Mouse (Mus musculus) Patski (cell line): ENCODE measurements around the gene Slc12a6. TPM values are rescaled to one million over a fixed set of nuclear protein-coding genes. Genes with fewer than 3 reads are reported as not detected.

Source experiments
- ATAC-seq: fragments of 100-300 bp; one replicate; pipeline ENCODE4 v1.8.0; 2021
- CTCF ChIA-PET: fragments of 350-600 bp; sonication (Branson Sonifier 250); formaldehyde crosslinking; loops from one replicate; lab custom pipeline; 2022; ENCODE audit warnings: inconsistent platforms; lab: Charles Lee
- POLR2A ChIA-PET: fragments of 350-600 bp; sonication (Branson Sonifier 250); formaldehyde crosslinking; loops from one replicate; lab custom pipeline; 2022; ENCODE audit warnings: antibody characterized with exemption, inconsistent platforms; lab: Charles Lee
- DNase-seq: peaks from one replicate; pipeline ENCODE4 v3.0.0-alpha.2; 2011; ENCODE audit warnings: low read depth, low spot score
- H3K27me3 ChIP-seq: fragments of 371-371 bp; one replicate; pipeline ENCODE4 v1.5.1; 2021
- CTCF ChIP-seq: fragments of 100-300 bp; IDR thresholded peaks from one replicate; pipeline ENCODE4 v1.5.1; 2021
- in situ Hi-C: fragments of 300-500 bp; cut with MboI; formaldehyde crosslinking; loops from 3 replicates; pipeline ENCODE4 v1.11.1; 2018; ENCODE audit warnings: low pct_unique_long_range_greater_than_20kb, mixed read lengths
- polyA plus RNA-seq: library from polyadenylated mRNA; unstranded; gene quantifications from one replicate; pipeline ENCODE4 v1.2.3, GENCODE M21; 2021

Gene Slc12a6
- polyA plus RNA-seq, 1 experiment from 2014 or later, result 25.5 TPM

DNA sequence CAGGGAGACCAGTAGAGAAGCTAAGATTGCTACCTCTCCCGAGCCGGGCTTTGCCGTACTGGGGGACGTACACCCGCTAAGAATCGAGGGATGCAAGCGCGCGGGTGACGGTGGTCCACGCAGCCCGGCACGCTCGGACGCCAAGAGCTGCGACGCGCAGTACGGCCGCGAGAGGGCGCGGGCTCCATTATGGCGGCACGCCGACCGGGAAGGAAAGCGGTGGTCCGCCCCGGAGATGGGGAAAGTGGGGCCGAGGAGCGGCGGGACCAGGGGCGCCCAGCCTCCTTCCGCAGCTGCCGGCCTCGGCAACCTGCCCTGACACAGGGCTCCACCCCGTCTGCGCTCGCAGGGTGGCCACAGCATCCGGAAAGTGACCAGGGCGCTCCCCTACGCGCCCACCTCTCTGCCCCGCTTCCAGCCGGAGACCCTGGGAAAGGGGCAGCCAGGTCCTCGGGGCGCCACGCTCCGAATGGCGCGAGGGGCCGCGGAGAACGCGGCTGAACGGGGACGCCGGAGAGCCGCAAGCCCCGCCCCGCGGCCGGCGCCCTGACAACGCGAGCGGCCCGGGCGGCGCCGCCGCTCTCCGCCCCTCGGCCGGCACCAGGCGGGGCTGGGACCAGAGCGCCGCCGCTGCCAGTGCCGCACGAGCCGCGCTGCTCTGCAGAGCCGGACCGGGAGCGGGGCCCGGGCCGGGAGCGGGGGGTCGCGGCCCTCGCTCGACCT, 26.3 kb upstream of the Slc12a6 start, which contains the start of gene Lpcat4:
Lpcat4 (plus strand) TSS at position 257 of the 723 bp plus-strand sequence.
- ChIA-PET POLR2A (interaction anchor here (0.7 to 1.0 kb wide), 2 partner anchors 44 to 101 kb away, joined by 3 to 5 read pairs; no protein-coding TSS in a partner anchor), CTCF (interaction anchor here (0.7 to 3.1 kb wide), 8 partner anchors 9 to 121 kb away, joined by 3 to 9 read pairs (median 4); partner anchors contain the start of gene Nutm1)
- TF ChIP-seq CTCF, result no peak
- DNase-seq (no peak), ATAC-seq (peak; percentile 96)
- in situ Hi-C loops, result no loop called here
- H3K27me3 ChIP-seq, result no peaks in the 10 kb centered on the region

DNA sequence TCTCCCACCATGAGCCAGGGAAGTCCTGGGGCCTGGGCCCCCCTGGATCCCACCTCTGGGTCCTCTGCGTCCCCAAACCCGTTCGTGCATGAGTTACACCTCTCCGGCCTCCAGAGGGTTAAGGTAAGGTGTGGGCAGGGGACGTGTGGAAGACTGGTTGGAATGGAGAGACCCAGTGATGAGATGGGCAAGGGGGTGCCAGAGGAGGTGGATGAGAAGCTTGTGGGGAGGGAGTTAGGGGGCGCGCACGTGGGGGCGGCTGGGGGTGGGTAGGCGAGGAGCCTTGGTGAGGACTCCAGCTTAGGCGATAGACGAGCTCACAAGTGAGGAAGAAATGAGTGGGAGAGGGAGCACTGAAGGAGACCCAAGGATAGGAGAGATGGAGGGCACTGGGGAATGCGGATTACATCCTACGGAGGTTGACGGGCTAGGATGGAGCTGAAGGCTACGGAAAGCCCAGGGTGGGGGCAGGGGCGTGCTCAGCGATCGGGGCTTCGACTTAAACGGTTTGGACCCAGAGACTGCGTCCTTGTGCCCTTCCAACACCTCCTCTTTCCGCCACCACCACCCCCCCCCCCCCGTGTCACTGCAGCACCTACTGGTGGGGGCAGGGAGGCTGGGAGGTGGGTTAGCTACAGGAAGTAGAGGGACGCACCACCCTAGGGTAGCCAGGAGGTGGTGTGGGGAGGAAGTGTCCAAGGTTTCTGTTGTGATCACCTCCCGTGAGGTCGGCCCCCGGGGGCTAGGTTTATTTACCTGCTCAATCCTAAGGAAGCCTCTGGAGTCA, 25.5 kb upstream of the Slc12a6 start:
- in situ Hi-C loops, result no loop called here
- ChIA-PET POLR2A (interaction anchor here (0.6 to 0.7 kb wide), 3 partner anchors 14 to 100 kb away, joined by 4 to 5 read pairs (median 5); no protein-coding TSS in a partner anchor), CTCF (interaction anchor here (0.7 to 3.1 kb wide), 5 partner anchors 10 to 121 kb away, joined by 3 to 9 read pairs (median 4); no protein-coding TSS in a partner anchor)
- TF ChIP-seq CTCF, result no peak
- ATAC-seq, result peak; percentile 34
- no peak for DNase-seq
- H3K27me3 ChIP-seq, result no peaks in the 10 kb centered on the region

DNA sequence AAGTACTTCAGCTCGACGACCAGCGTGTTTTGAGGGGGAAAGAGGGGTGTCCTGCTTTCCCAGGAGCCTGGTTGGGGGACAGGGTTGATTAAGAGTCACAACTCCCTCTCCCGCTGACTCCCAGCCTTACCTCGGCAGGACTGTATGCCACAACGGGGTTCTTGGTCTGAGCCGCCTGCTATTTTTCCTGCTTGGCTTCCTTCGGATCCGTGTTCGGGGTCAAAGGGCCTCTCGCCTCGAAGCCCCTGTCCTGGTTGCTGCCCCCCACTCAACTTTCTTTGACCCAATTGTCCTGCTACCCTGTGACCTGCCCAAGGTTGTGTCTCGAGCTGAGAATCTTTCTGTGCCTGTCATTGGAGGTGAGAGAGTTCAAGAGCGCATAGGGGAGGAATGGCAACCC, 23.8 kb upstream of the Slc12a6 start:
- in situ Hi-C loops, result no loop called here
- no peak for TF ChIP-seq CTCF
- DNase-seq (no peak), ATAC-seq (no peak)
- CTCF ChIA-PET, result no interaction called here
- POLR2A ChIA-PET, result interaction anchor here (0.6 kb wide), 1 partner anchor 476 kb away, joined by 3 read pairs; no protein-coding TSS in a partner anchor
- H3K27me3 ChIP-seq, result no peaks in the 10 kb centered on the region

DNA sequence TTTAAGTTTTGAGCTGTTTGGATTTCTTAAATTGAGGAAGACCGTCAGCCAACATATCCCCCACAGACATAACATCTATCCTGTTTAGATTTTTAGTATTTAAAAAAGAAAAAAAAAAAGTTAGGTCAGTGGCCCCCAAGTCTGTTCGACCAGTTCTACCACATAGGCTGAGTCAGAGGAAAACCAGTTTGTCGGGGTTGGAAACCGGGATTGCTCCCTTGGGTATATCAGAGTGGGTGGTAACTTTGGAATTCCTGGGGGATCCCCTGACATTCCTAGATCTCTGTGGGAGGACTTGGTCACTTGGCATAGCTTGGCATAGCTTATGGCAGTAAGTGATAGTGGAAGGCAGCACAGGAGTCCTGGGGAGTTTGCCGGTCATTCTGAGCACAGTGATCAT, 20.3 kb upstream of the Slc12a6 start:
- no peaks in the 10 kb centered on the region for H3K27me3 ChIP-seq
- in situ Hi-C loops, result no loop called here

DNA sequence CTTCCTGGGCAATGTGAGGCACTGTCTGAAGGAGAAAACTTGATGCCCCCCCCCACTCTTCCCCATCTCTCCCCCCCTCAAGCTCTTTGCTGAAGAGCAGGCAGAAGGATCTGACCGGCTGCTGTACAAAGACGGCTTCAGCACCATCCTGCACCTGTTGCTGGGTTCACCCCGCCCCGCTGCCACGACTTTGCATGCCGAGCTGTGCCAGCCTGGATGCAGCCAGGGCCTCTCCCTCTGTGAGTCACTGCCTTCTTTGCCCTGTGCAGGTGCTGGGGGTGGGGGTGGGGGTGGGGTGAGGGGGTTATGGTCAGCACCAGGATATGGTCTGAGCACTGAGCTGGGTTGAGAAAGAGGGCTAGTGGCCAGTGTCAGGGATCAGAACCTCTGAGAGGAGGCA, 19.4 kb upstream of the Slc12a6 start:
- no peak for DNase-seq
- H3K27me3 ChIP-seq, result no peaks in the 10 kb centered on the region
- ChIA-PET POLR2A (no interaction called here), CTCF (interaction anchor here (0.9 to 2.0 kb wide), 5 partner anchors 14 to 133 kb away, joined by 3 to 4 read pairs (median 3); partner anchors contain the start of genes Katnbl1, Nop10 and Slc12a6)
- in situ Hi-C loops, result no loop called here
- ATAC-seq, result no peak
- no peak for TF ChIP-seq CTCF

More for the DNA sequence above, 20.3 kb upstream of the Slc12a6 start:
- ATAC-seq, result peak; percentile 81
- ChIA-PET POLR2A (interaction anchor here (1.0 kb wide), 1 partner anchor 9 kb away, joined by 5 read pairs; no protein-coding TSS in a partner anchor), CTCF (interaction anchor here (0.9 to 2.0 kb wide), 4 partner anchors 15 to 134 kb away, joined by 3 to 4 read pairs (median 3); partner anchors contain the start of genes Katnbl1 and Nop10)
- no peak for DNase-seq
- no peak for TF ChIP-seq CTCF

DNA sequence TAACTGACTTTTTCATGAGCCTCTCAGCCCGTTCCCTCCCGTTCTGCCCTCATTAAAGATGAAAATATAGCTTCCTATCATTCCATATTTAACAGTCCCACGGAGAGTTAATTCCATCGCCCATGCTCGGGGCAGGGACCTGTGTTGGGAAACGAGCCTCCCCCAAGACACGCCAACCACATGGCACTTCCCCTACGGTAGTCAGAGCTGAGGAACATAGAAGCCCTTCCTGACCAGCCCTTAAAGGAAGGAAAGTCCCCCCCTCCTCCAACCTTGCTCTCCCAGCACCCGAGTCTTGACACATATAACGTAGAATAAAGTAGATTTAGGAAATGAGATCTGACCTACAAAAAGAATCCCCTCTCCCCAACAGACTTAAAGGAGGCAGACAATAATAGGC, 18.3 kb upstream of the Slc12a6 start:
- no peak for ATAC-seq
- DNase-seq, result no peak
- no peak for TF ChIP-seq CTCF
- CTCF ChIA-PET, result no interaction called here
- POLR2A ChIA-PET, result no interaction called here
- in situ Hi-C loops, result no loop called here
- no peaks in the 10 kb centered on the region for H3K27me3 ChIP-seq

DNA sequence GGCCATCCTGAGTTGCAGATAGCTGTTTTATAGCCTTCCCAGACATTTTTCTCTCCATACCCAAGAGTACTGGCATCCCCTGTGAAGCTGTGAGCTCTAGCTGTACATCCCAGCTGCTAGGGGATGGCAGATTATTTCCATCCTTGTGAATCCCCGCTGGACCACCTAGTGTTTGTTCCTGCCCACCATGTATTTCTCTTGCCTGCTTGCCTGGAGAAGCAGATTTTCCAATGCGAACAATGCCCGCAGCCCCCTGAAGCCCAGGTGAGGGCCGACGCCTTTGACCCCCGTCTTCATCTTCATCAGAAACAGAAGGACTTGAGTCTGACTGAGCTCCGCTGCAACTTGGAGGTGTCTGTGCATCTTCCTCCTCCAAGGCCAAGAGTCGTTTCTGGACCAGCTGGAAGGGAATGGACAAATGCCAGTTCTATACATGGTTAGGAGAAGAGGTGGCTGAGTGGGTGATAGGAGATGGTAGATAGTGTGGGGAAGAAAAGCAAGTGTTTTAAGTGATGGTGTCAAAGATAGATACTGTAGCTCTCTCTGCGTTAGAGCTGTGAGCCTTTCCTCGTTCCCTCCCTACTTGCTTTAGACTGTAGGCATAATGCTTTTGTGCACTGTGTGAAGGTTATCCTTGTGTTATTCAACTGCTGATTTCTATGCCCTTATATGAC, 15.7 kb upstream of the Slc12a6 start:
- H3K27me3 ChIP-seq, result no peaks in the 10 kb centered on the region
- CTCF ChIA-PET, result interaction anchor here (1.7 kb wide), 1 partner anchor 10 kb away, joined by 6 read pairs; the partner anchor contains the start of gene Nutm1
- in situ Hi-C loops, result no loop called here
- no peak for DNase-seq
- ATAC-seq, result no peak
- no peak for TF ChIP-seq CTCF
- POLR2A ChIA-PET, result no interaction called here

DNA sequence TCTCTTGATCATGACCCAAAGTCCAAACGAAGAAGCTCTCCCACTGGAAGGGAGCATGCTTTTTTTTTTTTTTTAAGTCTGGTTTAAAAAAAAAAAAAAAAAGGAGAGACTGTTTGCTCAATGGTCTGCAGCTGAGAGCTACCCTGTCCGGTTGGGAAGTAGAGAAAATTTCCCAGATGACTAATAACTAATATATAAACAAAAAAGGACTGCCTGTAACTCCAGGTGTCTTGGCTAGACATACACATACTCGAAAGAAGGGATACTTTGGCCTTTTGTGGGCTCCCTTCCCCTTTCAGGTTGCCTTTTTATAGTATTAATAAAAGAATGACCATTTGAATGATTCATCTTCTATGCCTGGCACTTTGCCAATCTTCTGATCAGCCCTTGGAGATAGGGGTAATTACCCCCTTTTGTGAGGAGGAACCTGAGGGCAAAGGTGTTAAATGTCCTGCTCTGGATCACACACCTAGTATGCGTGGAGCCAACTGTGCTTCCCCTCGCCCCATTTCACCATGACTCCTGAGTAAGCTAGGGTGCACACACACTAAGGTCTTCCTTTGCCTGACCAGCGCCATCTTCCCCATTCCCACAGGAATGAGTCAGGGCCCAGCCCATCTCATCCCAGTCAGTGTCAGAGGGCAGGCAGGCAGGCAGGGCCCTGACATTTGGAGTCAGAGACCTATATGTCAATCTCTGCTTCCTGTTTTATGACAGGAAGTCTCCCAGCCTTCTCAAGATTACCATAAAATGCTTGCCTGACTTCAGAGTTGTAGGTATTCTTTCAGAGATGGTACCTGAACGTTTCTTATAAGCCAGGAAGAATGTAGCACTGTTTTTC, 10.7 kb upstream of the Slc12a6 start:
- DNase-seq, result no peak
- POLR2A ChIA-PET, result interaction anchor here (0.5 to 0.7 kb wide), 3 partner anchors 9 to 59 kb away, joined by 3 to 5 read pairs (median 3); no protein-coding TSS in a partner anchor
- no peak for ATAC-seq
- no peak for TF ChIP-seq CTCF
- no peaks in the 10 kb centered on the region for H3K27me3 ChIP-seq
- CTCF ChIA-PET, result interaction anchor here (0.9 to 2.2 kb wide), 2 partner anchors 19 to 58 kb away, joined by 3 to 6 read pairs; no protein-coding TSS in a partner anchor
- in situ Hi-C loops, result no loop called here

DNA sequence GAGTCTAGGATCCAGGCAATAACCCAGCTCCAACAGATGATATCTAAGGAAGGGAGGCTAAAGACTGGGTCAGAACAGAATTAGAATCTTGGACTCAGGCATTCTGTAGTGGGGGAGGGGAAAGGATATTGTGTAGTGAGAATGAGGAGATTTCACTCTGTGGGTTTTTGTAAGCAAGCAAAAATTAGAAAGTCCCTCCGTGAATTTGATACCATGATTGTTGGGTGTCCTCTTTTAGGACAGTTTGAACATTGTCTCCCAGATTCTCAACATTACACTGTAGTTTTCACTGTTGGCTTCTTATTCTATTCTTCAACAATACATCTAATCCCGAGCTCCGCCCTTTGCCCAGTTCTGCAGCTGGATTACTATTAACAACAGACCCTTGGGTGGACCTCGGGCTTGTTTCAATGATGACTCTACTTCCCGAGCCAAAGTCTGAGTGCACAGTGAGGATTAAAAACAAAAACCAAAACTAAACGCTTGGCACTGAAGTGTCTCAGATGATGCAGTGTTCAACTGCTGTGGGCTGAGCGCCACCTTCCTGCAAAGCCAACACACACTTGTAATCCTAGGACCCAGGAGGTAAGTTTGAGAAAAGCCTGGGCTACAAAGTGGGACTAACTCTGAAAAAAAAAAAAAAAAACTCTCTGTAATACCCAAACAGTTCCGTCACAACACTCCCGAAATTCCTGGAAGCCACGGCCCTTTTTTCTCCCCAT, 6.2 kb upstream of the Slc12a6 start, which contains the start of gene Nutm1:
Nutm1 (minus strand) TSS at position 51 of the 722 bp plus-strand sequence.
- no peak for DNase-seq
- ChIA-PET POLR2A (no interaction called here), CTCF (interaction anchor here (1.0 to 1.8 kb wide), 5 partner anchors 9 to 63 kb away, joined by 3 to 12 read pairs (median 3); no protein-coding TSS in a partner anchor)
- peak; percentile 32 for ATAC-seq
- peak; percentile 73 for TF ChIP-seq CTCF
- no peaks in the 10 kb centered on the region for H3K27me3 ChIP-seq
- in situ Hi-C loops, result no loop called here
